Mouse (Mus musculus) myocyte (in vitro differentiated cells): ENCODE results near the gene Arid5b. TPM values are rescaled to one million over a fixed set of nuclear protein-coding genes. Genes with fewer than 3 reads are reported as not detected.

ENCODE experiments used
- H3K27me3 ChIP-seq: one replicate; pipeline ENCODE4 v1.6.1; 2011; ENCODE audit not compliant: control insufficient read depth, insufficient read depth, insufficient read length
- H3K36me3 ChIP-seq: one replicate; pipeline ENCODE4 v1.6.1; 2011; ENCODE audit not compliant: control insufficient read depth, insufficient read depth
- H3K4me2 ChIP-seq: one replicate; pipeline ENCODE4 v1.6.1; 2011; ENCODE audit warnings: low read depth, control low read depth
- H3K4me3 ChIP-seq: one replicate; pipeline ENCODE4 v1.5.1; 2011; ENCODE audit warnings: mild to moderate bottlenecking, control low read depth, moderate library complexity
- H3K79me2 ChIP-seq: one replicate; pipeline ENCODE4 v1.6.1; 2011; ENCODE audit not compliant: control insufficient read depth, insufficient read depth
- H3ac ChIP-seq: one replicate; pipeline ENCODE4 v1.6.1; 2011; ENCODE audit not compliant: control insufficient read depth, insufficient read length
- CEBPB ChIP-seq: IDR thresholded peaks from 2 replicates; pipeline ENCODE4 v1.6.1; 2011; ENCODE audit warnings: mild to moderate bottlenecking, moderate library complexity; ENCODE audit not compliant: poor library complexity, insufficient read depth, severe bottlenecking
- E2F4 ChIP-seq: IDR thresholded peaks from one replicate; pipeline ENCODE4 v1.6.1; 2011; ENCODE audit warnings: mild to moderate bottlenecking, control low read depth, moderate library complexity; ENCODE audit not compliant: insufficient read depth
- MAX ChIP-seq: IDR thresholded peaks from one replicate; pipeline ENCODE4 v1.6.1; 2011; ENCODE audit warnings: low read depth, mild to moderate bottlenecking, control low read depth
- MYOD1 ChIP-seq, 3 experiments: IDR thresholded peaks; one replicate each; pipeline ENCODE4 v1.6.1; 2011; ENCODE audit warnings: control low read depth in 2 of 3, low read depth in 2 of 3, mild to moderate bottlenecking in 2 of 3, moderate library complexity in 1 of 3; ENCODE audit not compliant: insufficient read length in 2 of 3, control insufficient read depth in 1 of 3
- MYOG ChIP-seq, 3 experiments: IDR thresholded peaks; one replicate each; pipeline ENCODE4 v1.6.1; 2011; ENCODE audit warnings: control low read depth in 2 of 3, low read depth in 2 of 3, mild to moderate bottlenecking in 2 of 3; ENCODE audit not compliant: insufficient read length in 2 of 3, control insufficient read depth in 1 of 3, insufficient read depth in 1 of 3
- POLR2A ChIP-seq: IDR thresholded peaks from one replicate; pipeline ENCODE4 v1.6.1; 2011; ENCODE audit warnings: low read depth, mild to moderate bottlenecking, control low read depth, moderate library complexity; ENCODE audit not compliant: insufficient read length
- POLR2AphosphoS2 ChIP-seq: IDR thresholded peaks from one replicate; pipeline ENCODE4 v1.6.1; 2011; ENCODE audit warnings: low read depth, control low read depth; ENCODE audit not compliant: insufficient read length
- REST ChIP-seq: IDR thresholded peaks from one replicate; pipeline ENCODE4 v1.6.1; 2011; ENCODE audit warnings: mild to moderate bottlenecking, control low read depth, moderate library complexity; ENCODE audit not compliant: insufficient read depth, insufficient read length
- SRF ChIP-seq: IDR thresholded peaks from one replicate; pipeline ENCODE4 v1.6.1; 2011; ENCODE audit warnings: low read depth; ENCODE audit not compliant: control insufficient read depth, insufficient read length
- TCF12 ChIP-seq: IDR thresholded peaks from one replicate; pipeline ENCODE4 v1.6.1; 2011; ENCODE audit warnings: mild to moderate bottlenecking, control low read depth; ENCODE audit not compliant: poor library complexity, insufficient read depth, severe bottlenecking
- TCF3 ChIP-seq: IDR thresholded peaks from one replicate; pipeline ENCODE4 v1.6.1; 2011; ENCODE audit warnings: low read depth, control low read depth; ENCODE audit not compliant: insufficient read length
- USF1 ChIP-seq: IDR thresholded peaks from one replicate; pipeline ENCODE4 v1.6.1; 2011; ENCODE audit warnings: low read depth, mild to moderate bottlenecking, control low read depth, moderate library complexity
- polyA plus RNA-seq: library from polyadenylated mRNA; unstranded; fragments of >200 nt; fragmentation: generic; extraction: Trizol; gene quantifications from one replicate; pipeline ENCODE4 v1.2.1, GENCODE M21; 2012; ENCODE audit warnings: missing spikeins

Arid5b gene
- polyA plus RNA-seq, 1 experiment, result 7.7 TPM

GRCm38 (mm10) chr10:68142501-68142900 is 136.0 kb downstream of the Arid5b start:
- no peak overlapping the region for H3K4me2 ChIP-seq
- no peaks in the 10 kb centered on the region for H3K27me3 ChIP-seq
- H3K36me3 ChIP-seq, result peaks cover 5% of the 10 kb centered on the region
- no peak overlapping the region for H3ac ChIP-seq
- TF ChIP-seq MYOG (IDR thresholded peaks at IDR 0.05; ENCODE audit: control insufficient read depth in 1 of 3, insufficient read depth in 1 of 3, insufficient read length in 2 of 3, low read depth in 2 of 3) (no peak), SRF (no peak)
- no peak overlapping the region for H3K4me3 ChIP-seq
- peaks cover 32% of the 10 kb centered on the region for H3K79me2 ChIP-seq

GRCm38 (mm10) chr10:68141567-68141966 is 137.0 kb downstream of the Arid5b start:
- peaks cover 5% of the 10 kb centered on the region for H3K36me3 ChIP-seq
- peaks cover 35% of the 10 kb centered on the region for H3K79me2 ChIP-seq
- no peak overlapping the region for H3K4me2 ChIP-seq
- no peak overlapping the region for H3ac ChIP-seq
- no peak overlapping the region for H3K4me3 ChIP-seq
- TF ChIP-seq CEBPB, result no peak
- no peak for TF ChIP-seq E2F4
- TF ChIP-seq POLR2A, result no peak
- TF ChIP-seq SRF, result no peak
- H3K27me3 ChIP-seq, result no peaks in the 10 kb centered on the region

GRCm38 (mm10) chr10:68140871-68141270 is 137.7 kb downstream of the Arid5b start:
- no peak for TF ChIP-seq SRF
- no peak for TF ChIP-seq CEBPB
- no peak for TF ChIP-seq TCF12
- no peak for TF ChIP-seq TCF3
- TF ChIP-seq E2F4, result no peak
- TF ChIP-seq REST, result no peak
- TF ChIP-seq POLR2A, result no peak
- TF ChIP-seq USF1, result no peak
- TF ChIP-seq POLR2AphosphoS2, result no peak
- no peak for TF ChIP-seq MYOD1 (IDR thresholded peaks at IDR 0.05; ENCODE audit: control insufficient read depth in 1 of 3, insufficient read length in 2 of 3, low read depth in 2 of 3)
- TF ChIP-seq MYOG (IDR thresholded peaks at IDR 0.05; ENCODE audit: control insufficient read depth in 1 of 3, insufficient read depth in 1 of 3, insufficient read length in 2 of 3, low read depth in 2 of 3), result no peak
- no peak for TF ChIP-seq MAX
- no peak overlapping the region for H3ac ChIP-seq

DNA sequence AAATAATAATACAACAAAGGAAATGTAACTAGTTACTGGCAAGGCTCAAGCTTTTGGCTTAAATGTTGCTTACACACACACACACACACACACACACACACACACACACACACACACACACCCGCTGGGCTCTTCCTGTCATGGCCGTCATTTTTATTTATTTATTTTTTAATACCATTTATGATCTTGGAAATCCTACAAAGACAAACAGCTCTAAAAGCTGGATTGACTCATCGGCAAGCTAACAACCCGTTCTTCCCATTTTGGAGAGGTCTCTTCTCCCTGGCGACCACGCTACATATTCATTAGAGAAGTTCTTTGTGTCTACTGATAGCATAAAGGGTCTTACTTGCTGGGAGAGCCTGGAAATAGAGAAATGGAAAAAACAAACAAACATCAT is 138.2 kb downstream of the Arid5b start:
- peaks cover 27% of the 10 kb centered on the region for H3K79me2 ChIP-seq
- peak overlapping the region; percentile 7 for H3K4me2 ChIP-seq
- H3ac ChIP-seq, result no peak overlapping the region
- H3K36me3 ChIP-seq, result peaks cover 5% of the 10 kb centered on the region
- H3K27me3 ChIP-seq, result no peaks in the 10 kb centered on the region
- H3K4me3 ChIP-seq, result no peak overlapping the region
- TF ChIP-seq USF1 (no peak), SRF (no peak), REST (no peak), TCF3 (no peak), MYOD1 (IDR thresholded peaks at IDR 0.05; ENCODE audit: control insufficient read depth in 1 of 3, insufficient read length in 2 of 3, low read depth in 2 of 3) (no peak), MAX (no peak), MYOG (IDR thresholded peaks at IDR 0.05; ENCODE audit: control insufficient read depth in 1 of 3, insufficient read depth in 1 of 3, insufficient read length in 2 of 3, low read depth in 2 of 3) (no peak), E2F4 (no peak)

More at GRCm38 (mm10) chr10:68140871-68141270, 137.7 kb downstream of the Arid5b start:
- Histone ChIP-seq H3K4me2 (no peak overlapping the region), H3K79me2 (peaks cover 33% of the 10 kb centered on the region), H3K36me3 (peaks cover 5% of the 10 kb centered on the region), H3K4me3 (no peak overlapping the region), H3K27me3 (no peaks in the 10 kb centered on the region)

DNA sequence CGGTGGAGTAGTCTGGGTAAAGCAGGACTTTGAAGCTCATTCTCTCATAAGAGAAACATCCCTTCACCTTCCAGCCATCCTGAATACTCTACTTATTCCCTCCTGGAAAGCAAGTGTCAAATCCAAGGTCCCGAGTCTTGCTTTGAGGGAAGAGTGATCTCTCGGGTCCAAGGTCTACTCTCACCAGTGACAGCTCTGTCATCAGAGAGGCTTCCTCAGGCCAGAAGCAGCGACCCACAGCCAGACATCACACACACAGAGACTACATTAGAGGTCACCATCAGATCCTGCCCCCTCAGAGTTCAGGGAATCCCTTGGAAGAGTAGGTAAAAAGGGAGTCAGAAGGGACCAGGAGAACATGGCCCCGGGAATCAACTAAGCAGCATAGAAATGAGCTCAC is 140.4 kb downstream of the Arid5b start:
- Histone ChIP-seq H3K4me2 (no peak overlapping the region), H3K36me3 (peaks cover 4% of the 10 kb centered on the region), H3ac (no peak overlapping the region), H3K4me3 (no peak overlapping the region), H3K27me3 (no peaks in the 10 kb centered on the region), H3K79me2 (peaks cover 28% of the 10 kb centered on the region)
- no peak for TF ChIP-seq SRF
- no peak for TF ChIP-seq POLR2A
- TF ChIP-seq MYOG (IDR thresholded peaks at IDR 0.05; ENCODE audit: control insufficient read depth in 1 of 3, insufficient read depth in 1 of 3, insufficient read length in 2 of 3, low read depth in 2 of 3), result no peak
- no peak for TF ChIP-seq CEBPB
- TF ChIP-seq MAX, result no peak
- no peak for TF ChIP-seq REST
- no peak for TF ChIP-seq TCF12
- TF ChIP-seq USF1, result no peak
- TF ChIP-seq POLR2AphosphoS2, result no peak
- TF ChIP-seq MYOD1 (IDR thresholded peaks at IDR 0.05; ENCODE audit: control insufficient read depth in 1 of 3, insufficient read length in 2 of 3, low read depth in 2 of 3), result no peak
- TF ChIP-seq TCF3, result no peak
- no peak for TF ChIP-seq E2F4
